Mouse (Mus musculus): ENCODE results near the gene Ncor2.

GRCm38 (mm10) chr5:125140832-125141524 lies 38.0 kb downstream of the Ncor2 start:
- no peak for TF ChIP-seq GATA1 (IDR thresholded peaks at IDR 0.05; ENCODE audit: low read length)
- TF ChIP-seq TAL1 (IDR thresholded peaks at IDR 0.05; ENCODE audit: low read length), result no peak
